Mouse (Mus musculus) forelimb bud, embryonic 11.5 days (tissue): ENCODE results near the gene Mpi.

ENCODE experiments used
- DNase-seq: peaks from one replicate; pipeline ENCODE4 v3.0.0-alpha.2; 2012; ENCODE audit warnings: low read depth, low spot score

Mpi gene

GRCm38 (mm10) chr9:57523754-57524153 is 28.8 kb downstream of the Mpi start:
- peak; percentile 60 for DNase-seq

GRCm38 (mm10) chr9:57522861-57523246 is 29.7 kb downstream of the Mpi start:
- no peak for DNase-seq

- DNase-seq: no peak
Measured at GRCm38 (mm10) chr9:57522114-57522860, 30.3 kb downstream of the Mpi start.

- DNase-seq: peak; percentile 92
Measured at GRCm38 (mm10) chr9:57521056-57521911, 31.3 kb downstream of the Mpi start, which contains the start of gene Cox5a. Cox5a (plus strand) TSS chr9:57521274.

GRCm38 (mm10) chr9:57520375-57521055 is 32.0 kb downstream of the Mpi start:
- DNase-seq: no peak

- DNase-seq: peak; percentile 65
Measured at GRCm38 (mm10) chr9:57517113-57517512, 35.5 kb downstream of the Mpi start.

- no peak for DNase-seq
Measured at GRCm38 (mm10) chr9:57510577-57510976, 42.0 kb downstream of the Mpi start.

- DNase-seq: no peak
Measured at GRCm38 (mm10) chr9:57505700-57506099, 46.9 kb downstream of the Mpi start.

- no peak for DNase-seq
Measured at GRCm38 (mm10) chr9:57504891-57505290, 47.7 kb downstream of the Mpi start.

GRCm38 (mm10) chr9:57504381-57504700 is 48.2 kb downstream of the Mpi start:
- DNase-seq: peak; percentile 55

GRCm38 (mm10) chr9:57503622-57504380 is 48.8 kb downstream of the Mpi start, which contains the start of gene Rpp25:
Rpp25 (plus strand) TSS chr9:57504026.
- DNase-seq: peak; percentile 24

- no peak for DNase-seq
Measured at GRCm38 (mm10) chr9:57502911-57503621, 49.5 kb downstream of the Mpi start.

GRCm38 (mm10) chr9:57501861-57502260 is 50.7 kb downstream of the Mpi start:
- DNase-seq: no peak

- DNase-seq: no peak
Measured at GRCm38 (mm10) chr9:57501452-57501851, 51.1 kb downstream of the Mpi start.

- DNase-seq: no peak
Measured at GRCm38 (mm10) chr9:57498536-57498935, 54.0 kb downstream of the Mpi start.

- no peak for DNase-seq
Measured at GRCm38 (mm10) chr9:57497236-57497635, 55.3 kb downstream of the Mpi start.

- DNase-seq: no peak
Measured at GRCm38 (mm10) chr9:57494970-57495369, 57.6 kb downstream of the Mpi start.
